Mouse (Mus musculus) lung, adult 2 months (tissue): ENCODE results near the gene Pom121. TPM values are rescaled to one million over a fixed set of nuclear protein-coding genes. Genes with fewer than 3 reads are reported as not detected.

Experiments
- DNase-seq: peaks from one replicate; pipeline ENCODE4 v3.0.0; 2022
- H3K4me1 ChIP-seq: fragments of 200-500 bp; 2 replicates; pipeline ENCODE4 v1.6.1; 2011; ENCODE audit warnings: low read length; ENCODE audit not compliant: control insufficient read depth, insufficient read depth
- H3K4me3 ChIP-seq: fragments of 200-500 bp; replicated peaks from 2 replicates; pipeline ENCODE3; 2011; ENCODE audit warnings: low read depth, mild to moderate bottlenecking, control low read depth, low read length; ENCODE audit errors: extremely low read depth
- CTCF ChIP-seq: fragments of 200-500 bp; IDR thresholded peaks from 2 replicates; pipeline ENCODE4 v1.5.1; 2011; ENCODE audit warnings: mild to moderate bottlenecking, low read length, control low read depth; ENCODE audit not compliant: insufficient read depth
- POLR2A ChIP-seq: fragments of 200-500 bp; IDR thresholded peaks from 2 replicates; pipeline ENCODE4 v1.6.1; 2011; ENCODE audit warnings: low read depth, mild to moderate bottlenecking, control low read depth, low read length, borderline replicate concordance; ENCODE audit errors: extremely low read depth
- WGBS: fragments of 180-500 bp; shearing (Covaris S2); methylation state at CpG from one replicate; pipeline ENCODE4 v1.1.7; 2018; 5-methylcytosine and 5-hydroxymethylcytosine counted together
- polyA plus RNA-seq: library from polyadenylated mRNA; depleted of rRNA; stranded (reverse); fragments of >200 nt; gene quantifications from 2 replicates; pipeline ENCODE4 v1.2.3, GENCODE M21; 2012; rRNA removed

Pom121 gene
- polyA plus RNA-seq, 1 experiment: 19.0 TPM

- 49% methylated on average over 9 of the region's 9 CpGs for WGBS
- no peak for DNase-seq
- Histone ChIP-seq H3K4me1 (no peaks in the 10 kb centered on the region), H3K4me3 (no peak within 1 kb of the TSS)
- TF ChIP-seq POLR2A (no peak), CTCF (no peak)
Observed at GRCm38 (mm10) chr5:135352995-135353394, 41.4 kb downstream of the Pom121 start, which contains the start of gene Trim50. Gene Trim50 (plus strand): TSS chr5:135353295.

GRCm38 (mm10) chr5:135351606-135352005 is 42.7 kb downstream of the Pom121 start:
- no peak for TF ChIP-seq POLR2A
- no peak for TF ChIP-seq CTCF
- Histone ChIP-seq H3K4me1 (no peaks in the 10 kb centered on the region), H3K4me3 (no peak overlapping the region)
- WGBS: 79% methylated on average over 13 of the region's 13 CpGs
- DNase-seq: no peak

- TF ChIP-seq POLR2A (no peak), CTCF (no peak)
- WGBS: 90% methylated on average over 35 of the region's 35 CpGs
- DNase-seq: no peak
- H3K4me1 ChIP-seq: no peaks in the 10 kb centered on the region
- no peak within 1 kb of the TSS for H3K4me3 ChIP-seq
Observed at GRCm38 (mm10) chr5:135349862-135350261, 44.5 kb downstream of the Pom121 start, which contains the start of gene Fkbp6. Gene Fkbp6 (minus strand): TSS chr5:135350044.

- TF ChIP-seq CTCF (no peak), POLR2A (no peak)
- no peak for DNase-seq
- 70% methylated on average over 4 of the region's 4 CpGs for WGBS
- no peak overlapping the region for H3K4me3 ChIP-seq
- H3K4me1 ChIP-seq: no peaks in the 10 kb centered on the region
Observed at GRCm38 (mm10) chr5:135347511-135348011, 46.8 kb downstream of the Pom121 start.

GRCm38 (mm10) chr5:135346430-135346829 is 47.9 kb downstream of the Pom121 start:
- Histone ChIP-seq H3K4me1 (no peaks in the 10 kb centered on the region), H3K4me3 (no peak overlapping the region)
- no peak for DNase-seq
- TF ChIP-seq POLR2A (no peak), CTCF (no peak)
- WGBS: 4% methylated on average over 1 of the region's 1 CpGs

GRCm38 (mm10) chr5:135345989-135346388 is 48.4 kb downstream of the Pom121 start:
- H3K4me1 ChIP-seq: no peaks in the 10 kb centered on the region
- DNase-seq: no peak
- 70% methylated on average over 7 of the region's 7 CpGs for WGBS
- TF ChIP-seq POLR2A (no peak), CTCF (no peak)
- H3K4me3 ChIP-seq: no peak overlapping the region

- TF ChIP-seq POLR2A: no peak
- TF ChIP-seq CTCF: no peak
- no peak overlapping the region for H3K4me3 ChIP-seq
- no peak for DNase-seq
- no peaks in the 10 kb centered on the region for H3K4me1 ChIP-seq
- 26% methylated on average over 3 of the region's 3 CpGs for WGBS
Observed at GRCm38 (mm10) chr5:135337575-135337974, 56.8 kb downstream of the Pom121 start.

- WGBS: 70% methylated on average over 6 of the region's 6 CpGs
- H3K4me3 ChIP-seq: no peak overlapping the region
- no peak for TF ChIP-seq CTCF
- no peak for TF ChIP-seq POLR2A
- no peak for DNase-seq
- H3K4me1 ChIP-seq: no peaks in the 10 kb centered on the region
Observed at GRCm38 (mm10) chr5:135331161-135331560, 63.2 kb downstream of the Pom121 start.

- DNase-seq: no peak
- Histone ChIP-seq H3K4me3 (no peak overlapping the region), H3K4me1 (no peaks in the 10 kb centered on the region)
- TF ChIP-seq POLR2A: no peak
- no peak for TF ChIP-seq CTCF
- 83% methylated on average over 5 of the region's 5 CpGs for WGBS
Observed at GRCm38 (mm10) chr5:135330201-135330600, 64.1 kb downstream of the Pom121 start.

GRCm38 (mm10) chr5:135329471-135329870 is 64.9 kb downstream of the Pom121 start:
- no peak overlapping the region for H3K4me3 ChIP-seq
- DNase-seq: no peak
- H3K4me1 ChIP-seq: no peaks in the 10 kb centered on the region
- WGBS: 87% methylated on average over 4 of the region's 4 CpGs
- TF ChIP-seq POLR2A (no peak), CTCF (no peak)

Other genes starting within 250 kb of the Pom121 start
- gene Tbl2, start 244.9 kb downstream of the Pom121 start, polyA plus RNA-seq: 8.1 and 8.3 TPM in 2 replicates
- gene Bcl7b, start 226.3 kb downstream of the Pom121 start, polyA plus RNA-seq: 37.3 and 42.9 TPM in 2 replicates
- 22.2 and 23.4 TPM in 2 replicates for gene Baz1b, start 207.3 kb downstream of the Pom121 start, polyA plus RNA-seq
- 0.22 and 0.95 TPM in 2 replicates for gene Fzd9, start 143.3 kb downstream of the Pom121 start, polyA plus RNA-seq
- not detected in 2 replicates for gene Fkbp6, start 44.5 kb downstream of the Pom121 start, polyA plus RNA-seq
- not detected in 2 replicates for gene Trim50, start 41.3 kb downstream of the Pom121 start, polyA plus RNA-seq
- 27.3 and 29.4 TPM in 2 replicates for gene Nsun5, start 24.6 kb downstream of the Pom121 start, polyA plus RNA-seq
- gene Hip1, start 150.6 kb upstream of the Pom121 start, polyA plus RNA-seq: 53.8 and 66.9 TPM in 2 replicates
- not detected in 2 replicates for gene Ccl26, start 169.0 kb upstream of the Pom121 start, polyA plus RNA-seq
- 1.6 and 1.8 TPM in 2 replicates for gene Ccl24, start 178.5 kb upstream of the Pom121 start, polyA plus RNA-seq
- gene Rhbdd2, start 238.1 kb upstream of the Pom121 start, polyA plus RNA-seq: 39.9 and 50.7 TPM in 2 replicates